Mouse (Mus musculus) kidney, embryonic 16.5 days (tissue): Measurements from ENCODE around the gene Mgat5b. TPM values are rescaled to one million over a fixed set of nuclear protein-coding genes. Genes with fewer than 3 reads are reported as not detected.

Experiments
- ATAC-seq: fragments of 200-750 bp; cut with Nextera tagmentation; 2 replicates; pipeline ENCODE4 v1.8.0; 2017; ENCODE audit warnings: moderate TSS enrichment; ENCODE audit not compliant: low FRiP score, low TSS enrichment
- H3K27ac ChIP-seq: fragments of 300-500 bp; sonication (generic); 2 replicates; pipeline ENCODE4 v1.5.1; 2014; ENCODE audit warnings: low read length
- H3K27me3 ChIP-seq: fragments of 300-500 bp; sonication (generic); 2 replicates; pipeline ENCODE4 v1.6.1; 2014; ENCODE audit warnings: low read length, control low read depth, mixed read lengths; ENCODE audit not compliant: insufficient read depth
- H3K36me3 ChIP-seq: fragments of 300-500 bp; sonication (generic); 2 replicates; pipeline ENCODE4 v1.6.1; 2014; ENCODE audit warnings: low read length, control low read depth, mixed read lengths; ENCODE audit not compliant: insufficient read depth
- H3K4me1 ChIP-seq: fragments of 300-500 bp; sonication (generic); 2 replicates; pipeline ENCODE4 v1.6.1; 2014; ENCODE audit warnings: low read length, control low read depth, mixed read lengths; ENCODE audit not compliant: insufficient read depth
- H3K4me2 ChIP-seq: fragments of 300-500 bp; sonication (generic); replicated peaks from 2 replicates; pipeline ENCODE4 v1.6.1; 2014; ENCODE audit warnings: low read depth, low read length
- H3K4me3 ChIP-seq: fragments of 300-500 bp; sonication (generic); 2 replicates; pipeline ENCODE4 v1.5.1; 2014; ENCODE audit warnings: mild to moderate bottlenecking, low read length
- H3K9ac ChIP-seq: fragments of 300-500 bp; sonication (generic); replicated peaks from 2 replicates; pipeline ENCODE4 v1.6.1; 2014; ENCODE audit warnings: low read length
- H3K9me3 ChIP-seq: fragments of 300-500 bp; sonication (generic); 2 replicates; pipeline ENCODE4 v1.6.1; 2016; ENCODE audit warnings: low read length, control low read depth
- WGBS: fragments of 180-500 bp; shearing (Covaris S2); extraction: QIAGEN DNeasy Blood & Tissue Kit; methylation state at CpG from one replicate; pipeline ENCODE4 v1.1.7; 2014; 5-methylcytosine and 5-hydroxymethylcytosine counted together
- polyA plus RNA-seq: library from polyadenylated mRNA; unstranded; fragments of >200 nt; fragmentation: Nextera tagmentation; extraction: Ambion mirVana; gene quantifications from 2 replicates; pipeline ENCODE4 v1.2.1, GENCODE M21; 2015

Gene Mgat5b
- polyA plus RNA-seq, 1 experiment from 2014 or later = 0.21 TPM

GRCm38 (mm10) chr11:117018410-117018809, 99.7 kb downstream of the Mgat5b start:
- H3K27me3 ChIP-seq = peaks cover 4% of the 10 kb centered on the region; the same call in 1 of the 2 replicates
- H3K9me3 ChIP-seq = no peaks in the 10 kb centered on the region
- H3K27ac ChIP-seq = no peak overlapping the region
- ATAC-seq = peak; percentile 23; the same call in 1 of the 2 replicates
- H3K36me3 ChIP-seq = no peaks in the 10 kb centered on the region
- no peak overlapping the region for H3K9ac ChIP-seq
- H3K4me1 ChIP-seq = peaks cover 17% of the 10 kb centered on the region
- no peak overlapping the region for H3K4me3 ChIP-seq
- peak overlapping the region; percentile 37 for H3K4me2 ChIP-seq
- WGBS = 14% methylated on average over 8 of the region's 8 CpGs

GRCm38 (mm10) chr11:117021026-117021425, 102.4 kb downstream of the Mgat5b start:
- Histone ChIP-seq H3K27me3 (peaks cover 4% of the 10 kb centered on the region; the same call in 1 of the 2 replicates), H3K4me1 (peaks cover 17% of the 10 kb centered on the region), H3K9ac (no peak overlapping the region), H3K27ac (no peak overlapping the region), H3K9me3 (0 out of 2 replicates have a peak, but pooled peaks cover 3% of the 10 kb centered on the region), H3K4me2 (no peak overlapping the region), H3K4me3 (no peak overlapping the region), H3K36me3 (no peaks in the 10 kb centered on the region)
- ATAC-seq = no peak
- WGBS = 52% methylated on average over 2 of the region's 2 CpGs

GRCm38 (mm10) chr11:117023537-117023936, 104.9 kb downstream of the Mgat5b start:
- no peaks in the 10 kb centered on the region; the same call in 1 of the 2 replicates for H3K4me1 ChIP-seq
- H3K9me3 ChIP-seq = 0 out of 2 replicates have a peak, but pooled peaks cover 3% of the 10 kb centered on the region
- no peak overlapping the region for H3K4me3 ChIP-seq
- no peak overlapping the region for H3K9ac ChIP-seq
- no peak for ATAC-seq
- H3K4me2 ChIP-seq = no peak overlapping the region
- H3K27ac ChIP-seq = no peak overlapping the region
- H3K27me3 ChIP-seq = no peaks in the 10 kb centered on the region; the same call in 1 of the 2 replicates
- no peaks in the 10 kb centered on the region for H3K36me3 ChIP-seq
- WGBS = 90% methylated on average over 3 of the region's 3 CpGs

GRCm38 (mm10) chr11:117027681-117028080, 109.0 kb downstream of the Mgat5b start:
- Histone ChIP-seq H3K9ac (no peak overlapping the region), H3K4me3 (no peak overlapping the region), H3K9me3 (0 out of 2 replicates have a peak, but pooled peaks cover 3% of the 10 kb centered on the region), H3K4me1 (no peaks in the 10 kb centered on the region; the same call in none of the 2 replicates), H3K27me3 (no peaks in the 10 kb centered on the region), H3K36me3 (no peaks in the 10 kb centered on the region), H3K4me2 (no peak overlapping the region), H3K27ac (no peak overlapping the region)
- no peak for ATAC-seq
- WGBS = 42% methylated on average over 10 of the region's 10 CpGs

GRCm38 (mm10) chr11:117028861-117029568, 110.4 kb downstream of the Mgat5b start:
- no peak for ATAC-seq
- H3K4me2 ChIP-seq = no peak overlapping the region
- H3K36me3 ChIP-seq = no peaks in the 10 kb centered on the region
- no peaks in the 10 kb centered on the region; the same call in none of the 2 replicates for H3K4me1 ChIP-seq
- no peak overlapping the region for H3K9ac ChIP-seq
- no peak overlapping the region for H3K27ac ChIP-seq
- 67% methylated on average over 19 of the region's 19 CpGs for WGBS
- H3K4me3 ChIP-seq = no peak overlapping the region
- H3K27me3 ChIP-seq = no peaks in the 10 kb centered on the region
- H3K9me3 ChIP-seq = no peaks in the 10 kb centered on the region

GRCm38 (mm10) chr11:117029569-117029955, 110.9 kb downstream of the Mgat5b start:
- Histone ChIP-seq H3K4me2 (no peak overlapping the region), H3K4me3 (no peak overlapping the region), H3K27ac (no peak overlapping the region), H3K36me3 (no peaks in the 10 kb centered on the region), H3K27me3 (no peaks in the 10 kb centered on the region), H3K9me3 (no peaks in the 10 kb centered on the region), H3K4me1 (no peaks in the 10 kb centered on the region; the same call in none of the 2 replicates), H3K9ac (no peak overlapping the region)
- no peak for ATAC-seq
- 93% methylated on average over 3 of the region's 3 CpGs for WGBS

- no peak overlapping the region for H3K4me2 ChIP-seq
- no peak for ATAC-seq
- H3K27ac ChIP-seq = no peak overlapping the region
- H3K4me1 ChIP-seq = no peaks in the 10 kb centered on the region; the same call in none of the 2 replicates
- no peaks in the 10 kb centered on the region for H3K9me3 ChIP-seq
- no peak overlapping the region for H3K9ac ChIP-seq
- H3K4me3 ChIP-seq = no peak overlapping the region
- H3K36me3 ChIP-seq = no peaks in the 10 kb centered on the region
- WGBS = 16% methylated on average over 3 of the region's 3 CpGs
- no peaks in the 10 kb centered on the region for H3K27me3 ChIP-seq
Measured at GRCm38 (mm10) chr11:117030018-117030417, 111.4 kb downstream of the Mgat5b start.

- H3K4me2 ChIP-seq = no peak overlapping the region
- ATAC-seq = no peak
- H3K36me3 ChIP-seq = no peaks in the 10 kb centered on the region
- no peak overlapping the region for H3K4me3 ChIP-seq
- H3K4me1 ChIP-seq = peaks cover 5% of the 10 kb centered on the region
- no peaks in the 10 kb centered on the region for H3K27me3 ChIP-seq
- 45% methylated on average over 8 of the region's 8 CpGs for WGBS
- no peak overlapping the region for H3K27ac ChIP-seq
- H3K9ac ChIP-seq = no peak overlapping the region
- H3K9me3 ChIP-seq = no peaks in the 10 kb centered on the region
Measured at GRCm38 (mm10) chr11:117030471-117031101, 111.9 kb downstream of the Mgat5b start.

- Histone ChIP-seq H3K36me3 (no peaks in the 10 kb centered on the region), H3K9ac (no peak overlapping the region), H3K9me3 (no peaks in the 10 kb centered on the region), H3K27me3 (no peaks in the 10 kb centered on the region), H3K27ac (no peak overlapping the region), H3K4me1 (peaks cover 11% of the 10 kb centered on the region), H3K4me3 (no peak overlapping the region), H3K4me2 (no peak overlapping the region)
- ATAC-seq = no peak
- 28% methylated on average over 4 of the region's 4 CpGs for whole genome bisulfite sequencing
Measured at GRCm38 (mm10) chr11:117031249-117031648, 112.6 kb downstream of the Mgat5b start.
